Comparison of ENCODE assay signal across 14 mouse cellular contexts in genomic region chr1:80607546-80607945, GRCm38 (mm10).
"Had no signal": no experiment of that assay in that cellular context is flagged by ENCODE, and none has a peak within 500 bp of the region (broad histone marks: within the 10 kb centered on the region; RNA-seq: fewer than 3 reads in every experiment).

No protein-coding gene starts in this region.

- H3K36me3 ChIP-seq: limb, embryonic 12.5 days; liver, embryonic 13.5 days; lung, embryonic 15.5 days; midbrain, embryonic 13.5 days; stomach, embryonic 15.5 days had no signal

- DNase-seq: kidney, adult 9 months; kidney, postnatal 36 days; layer of hippocampus, adult 9-11 months; liver; liver, embryonic 13.5 days; liver, postnatal 0 days; lung, postnatal 36 days; thymus, adult 2 months; thymus, postnatal 25 days had no signal

- H3K27me3 ChIP-seq: limb, embryonic 12.5 days; liver, embryonic 13.5 days; lung, embryonic 15.5 days; midbrain, embryonic 13.5 days; stomach, embryonic 15.5 days had no signal

- ATAC-seq: liver, postnatal 0 days; midbrain, embryonic 13.5 days had no signal

- H3K9ac ChIP-seq: limb, embryonic 12.5 days; liver, embryonic 13.5 days; liver, postnatal 0 days; lung, embryonic 15.5 days; midbrain, embryonic 13.5 days; stomach, embryonic 15.5 days had no signal

- H3K9me3 ChIP-seq: limb, embryonic 12.5 days; liver, embryonic 13.5 days; lung, embryonic 15.5 days; midbrain, embryonic 13.5 days; stomach, embryonic 15.5 days had no signal

- H3K27ac ChIP-seq: kidney, postnatal 0 days; limb, embryonic 12.5 days; liver, embryonic 13.5 days; lung, embryonic 15.5 days; midbrain, embryonic 13.5 days; stomach, embryonic 15.5 days had no signal

- H3K4me3 ChIP-seq: limb, embryonic 12.5 days; liver, embryonic 13.5 days; lung, embryonic 15.5 days; midbrain, embryonic 13.5 days; stomach, embryonic 15.5 days had no signal

- H3K4me1 ChIP-seq: limb, embryonic 12.5 days; liver, embryonic 13.5 days; lung, embryonic 15.5 days; midbrain, embryonic 13.5 days; stomach, embryonic 15.5 days had no signal

- H3K4me2 ChIP-seq: limb, embryonic 12.5 days; liver, embryonic 13.5 days; lung, embryonic 15.5 days; midbrain, embryonic 13.5 days; stomach, embryonic 15.5 days had no signal
